Mouse (Mus musculus) lung, embryonic 14.5 days (tissue): Measurements from ENCODE around the gene Rbm43. TPM values are rescaled to one million over a fixed set of nuclear protein-coding genes. Genes with fewer than 3 reads are reported as not detected.

Source experiments
- ATAC-seq: fragments of 200-750 bp; cut with Nextera tagmentation; 2 replicates; pipeline ENCODE4 v1.8.0; 2017; ENCODE audit warnings: mild to moderate bottlenecking, moderate TSS enrichment, moderate library complexity; ENCODE audit not compliant: insufficient read depth
- DNase-seq: peaks from one replicate; pipeline ENCODE4 v3.0.0-alpha.2; 2015
- H3K27ac ChIP-seq: fragments of 300-500 bp; sonication (generic); 2 replicates; pipeline ENCODE4 v1.5.1; 2014; ENCODE audit warnings: low read depth, mild to moderate bottlenecking, moderate library complexity
- H3K27me3 ChIP-seq: fragments of 300-500 bp; sonication (generic); 2 replicates; pipeline ENCODE4 v1.6.1; 2014; ENCODE audit warnings: low read length, control low read depth; ENCODE audit not compliant: insufficient read depth
- H3K36me3 ChIP-seq: fragments of 300-500 bp; sonication (generic); 2 replicates; pipeline ENCODE4 v1.6.1; 2014; ENCODE audit warnings: control low read depth; ENCODE audit not compliant: insufficient read depth
- H3K4me1 ChIP-seq: fragments of 300-500 bp; sonication (generic); 2 replicates; pipeline ENCODE4 v1.6.1; 2014; ENCODE audit warnings: antibody characterized with exemption, control low read depth; ENCODE audit not compliant: insufficient read depth
- H3K4me2 ChIP-seq: fragments of 300-500 bp; sonication (generic); 2 replicates; pipeline ENCODE4 v1.6.1; 2014; ENCODE audit warnings: mild to moderate bottlenecking
- H3K4me3 ChIP-seq: fragments of 300-500 bp; sonication (generic); 2 replicates; pipeline ENCODE4 v1.5.1; 2014; ENCODE audit warnings: low read depth, low read length
- H3K9ac ChIP-seq: fragments of 300-500 bp; sonication (generic); 2 replicates; pipeline ENCODE4 v1.6.1; 2014
- H3K9me3 ChIP-seq: fragments of 300-500 bp; sonication (generic); 2 replicates; pipeline ENCODE4 v1.6.1; 2016; ENCODE audit warnings: low read depth, low read length, control low read depth
- CTCF ChIP-seq: IDR thresholded peaks from 2 replicates; pipeline ENCODE4 v1.5.1; 2016; ENCODE audit warnings: antibody characterized with exemption, low read depth
- WGBS: fragments of 180-500 bp; shearing (Covaris S2); extraction: QIAGEN DNeasy Blood & Tissue Kit; methylation state at CpG from one replicate; pipeline ENCODE4 v1.1.7; 2014; 5-methylcytosine and 5-hydroxymethylcytosine counted together
- polyA plus RNA-seq: library from polyadenylated mRNA; unstranded; fragments of >200 nt; fragmentation: Nextera tagmentation; extraction: Ambion mirVana; gene quantifications from 2 replicates; pipeline ENCODE4 v1.2.1, GENCODE M21; 2014

The Rbm43 gene
- polyA plus RNA-seq, 1 experiment from 2014 or later = 18.2 TPM

GRCm38 (mm10) chr2:51938750-51939149, 3.8 kb upstream of the Rbm43 start:
- ATAC-seq = no peak

GRCm38 (mm10) chr2:51937004-51937403, 2.0 kb upstream of the Rbm43 start:
- TF ChIP-seq CTCF = no peak
- H3K4me1 ChIP-seq = no peaks in the 10 kb centered on the region
- ATAC-seq = no peak

More at GRCm38 (mm10) chr2:51938750-51939149, 3.8 kb upstream of the Rbm43 start:
- Histone ChIP-seq H3K36me3 (no peaks in the 10 kb centered on the region), H3K27ac (no peak overlapping the region), H3K4me3 (no peak overlapping the region), H3K9me3 (no peaks in the 10 kb centered on the region), H3K27me3 (no peaks in the 10 kb centered on the region), H3K4me2 (no peak overlapping the region), H3K4me1 (no peaks in the 10 kb centered on the region), H3K9ac (no peak overlapping the region)
- DNase-seq = no peak
- 30% methylated on average over 3 of the region's 3 CpGs for WGBS
- TF ChIP-seq CTCF = no peak

DNA sequence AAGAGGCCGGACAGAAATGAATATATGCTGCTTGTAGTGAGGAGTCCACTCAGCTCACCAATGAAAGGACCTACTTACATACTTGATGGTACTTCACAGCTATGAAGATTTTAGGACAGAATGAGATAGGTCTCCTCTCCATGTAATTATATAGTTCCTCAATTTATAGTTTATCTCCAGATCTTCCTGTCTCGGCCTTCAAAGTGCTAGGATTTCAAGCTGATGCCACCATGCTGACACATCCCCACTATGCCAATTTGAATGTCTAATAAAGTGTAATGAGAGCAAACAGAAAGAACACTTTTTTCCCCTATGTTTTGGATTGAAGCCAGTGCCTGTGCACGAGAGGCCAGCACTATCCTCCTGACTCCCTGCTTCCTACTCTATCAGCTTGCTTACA, 1.6 kb upstream of the Rbm43 start:
- DNase-seq (no peak), ATAC-seq (no peak)

More at GRCm38 (mm10) chr2:51937004-51937403, 2.0 kb upstream of the Rbm43 start:
- no peaks in the 10 kb centered on the region for H3K9me3 ChIP-seq
- H3K36me3 ChIP-seq = no peaks in the 10 kb centered on the region
- no peak overlapping the region for H3K27ac ChIP-seq
- H3K4me3 ChIP-seq = no peak overlapping the region
- 74% methylated on average over 6 of the region's 6 CpGs for WGBS
- no peak overlapping the region for H3K4me2 ChIP-seq
- no peak for DNase-seq
- no peak overlapping the region for H3K9ac ChIP-seq
- H3K27me3 ChIP-seq = no peaks in the 10 kb centered on the region

DNA sequence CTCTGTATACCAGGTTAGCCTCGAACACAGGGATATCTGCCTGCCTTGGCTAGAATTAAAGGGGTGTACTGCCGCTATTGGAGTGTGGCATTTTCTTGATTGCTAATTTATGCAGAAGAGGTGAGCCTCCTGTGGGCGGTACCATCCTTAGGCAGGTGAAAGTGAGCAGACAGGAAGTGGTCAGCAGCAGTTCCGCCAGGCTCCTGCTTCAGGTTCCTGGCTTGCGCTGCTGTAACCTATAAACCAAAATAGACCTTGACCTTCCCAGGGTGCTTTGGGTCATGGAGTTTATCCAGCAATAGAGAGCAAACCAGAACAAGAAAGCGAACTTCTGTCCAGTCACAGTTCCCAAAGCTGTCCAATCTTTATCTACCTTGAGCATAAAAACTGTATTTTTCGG, 958 bp upstream of the Rbm43 start:
- no peak for TF ChIP-seq CTCF
- 90% methylated on average over 7 of the region's 7 CpGs for WGBS
- H3K9me3 ChIP-seq = no peaks in the 10 kb centered on the region
- H3K4me2 ChIP-seq = no peak overlapping the region
- H3K27ac ChIP-seq = no peak overlapping the region
- no peaks in the 10 kb centered on the region for H3K4me1 ChIP-seq
- H3K27me3 ChIP-seq = no peaks in the 10 kb centered on the region
- H3K4me3 ChIP-seq = no peak overlapping the region
- DNase-seq = no peak
- H3K9ac ChIP-seq = no peak overlapping the region
- no peak for ATAC-seq
- no peaks in the 10 kb centered on the region for H3K36me3 ChIP-seq

More for the DNA sequence above, 1.6 kb upstream of the Rbm43 start:
- Histone ChIP-seq H3K4me1 (no peaks in the 10 kb centered on the region), H3K4me3 (no peak overlapping the region), H3K9me3 (no peaks in the 10 kb centered on the region), H3K36me3 (no peaks in the 10 kb centered on the region), H3K4me2 (no peak overlapping the region), H3K27me3 (no peaks in the 10 kb centered on the region), H3K9ac (no peak overlapping the region), H3K27ac (no peak overlapping the region)
- TF ChIP-seq CTCF = no peak
- 65% methylated on average over 3 of the region's 3 CpGs for WGBS

GRCm38 (mm10) chr2:51933341-51934134, 1.4 kb downstream of the Rbm43 start:
- TF ChIP-seq CTCF = no peak
- Histone ChIP-seq H3K4me2 (peak overlapping the region; percentile 90), H3K36me3 (peaks cover 4% of the 10 kb centered on the region; the same call in 1 of the 2 replicates), H3K9me3 (no peaks in the 10 kb centered on the region), H3K4me1 (no peaks in the 10 kb centered on the region), H3K4me3 (peak overlapping the region; percentile 64), H3K27ac (peak overlapping the region; percentile 15; the same call in 1 of the 2 replicates), H3K27me3 (no peaks in the 10 kb centered on the region), H3K9ac (no peak overlapping the region)
- 23% methylated on average over 11 of the region's 12 CpGs for whole genome bisulfite sequencing
- peak; percentile 45 for DNase-seq
- ATAC-seq = no peak

GRCm38 (mm10) chr2:51931241-51931640, 3.7 kb downstream of the Rbm43 start:
- Histone ChIP-seq H3K9ac (no peak overlapping the region), H3K4me3 (no peak overlapping the region), H3K4me1 (no peaks in the 10 kb centered on the region), H3K9me3 (no peaks in the 10 kb centered on the region), H3K4me2 (no peak overlapping the region), H3K27ac (no peak overlapping the region), H3K27me3 (no peaks in the 10 kb centered on the region), H3K36me3 (peaks cover 4% of the 10 kb centered on the region; the same call in 1 of the 2 replicates)
- ATAC-seq (no peak), DNase-seq (no peak)
- WGBS = 78% methylated on average over 7 of the region's 7 CpGs
- TF ChIP-seq CTCF = no peak

GRCm38 (mm10) chr2:51914944-51915680, 19.9 kb downstream of the Rbm43 start:
- 9% methylated on average over 5 of the region's 5 CpGs for WGBS
- no peak overlapping the region for H3K27ac ChIP-seq
- H3K4me2 ChIP-seq = no peak overlapping the region
- no peak overlapping the region for H3K4me3 ChIP-seq
- H3K27me3 ChIP-seq = no peaks in the 10 kb centered on the region
- H3K9me3 ChIP-seq = no peaks in the 10 kb centered on the region
- DNase-seq = peak; percentile 94
- peak; percentile 83 for TF ChIP-seq CTCF
- peak; percentile 57 for ATAC-seq
- H3K36me3 ChIP-seq = no peaks in the 10 kb centered on the region
- H3K9ac ChIP-seq = no peak overlapping the region
- H3K4me1 ChIP-seq = no peaks in the 10 kb centered on the region
